Mouse (Mus musculus) left cerebral cortex, adult 9 months (tissue): ENCODE data around the gene Nek8.

Experiments used
- DNase-seq, 2 experiments: peaks; one replicate each; pipeline ENCODE4 v3.0.0; 2022; ENCODE audit warnings: low spot score in 2 of 2

The Nek8 gene

GRCm38 (mm10) chr11:78167257-78167959, 9.1 kb downstream of the Nek8 start:
- DNase-seq: no peak

GRCm38 (mm10) chr11:78166640-78167039, 9.8 kb downstream of the Nek8 start:
- DNase-seq: no peak

DNA sequence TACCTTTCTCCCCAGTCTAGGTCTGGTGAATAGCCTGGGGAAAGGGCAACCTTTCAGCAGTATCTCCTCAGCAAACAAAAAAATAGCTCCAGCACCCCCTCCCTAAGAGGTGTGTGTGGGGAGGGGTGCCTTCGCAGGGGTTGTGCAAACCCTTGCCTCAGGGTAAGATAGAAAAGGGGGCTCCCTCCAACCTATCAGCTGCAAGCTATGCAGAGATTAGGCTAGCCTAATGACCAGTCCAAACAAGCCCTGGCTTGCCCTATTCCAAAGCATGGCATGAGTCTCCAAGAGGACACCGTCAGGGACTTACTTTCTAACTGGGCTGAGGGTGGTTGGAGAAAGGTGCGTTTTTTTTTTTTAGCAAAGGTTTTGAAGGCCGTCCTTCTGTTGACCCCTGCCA, 10.3 kb downstream of the Nek8 start:
- no peak for DNase-seq

GRCm38 (mm10) chr11:78165761-78166109, 10.7 kb downstream of the Nek8 start:
- DNase-seq: no peak

DNA sequence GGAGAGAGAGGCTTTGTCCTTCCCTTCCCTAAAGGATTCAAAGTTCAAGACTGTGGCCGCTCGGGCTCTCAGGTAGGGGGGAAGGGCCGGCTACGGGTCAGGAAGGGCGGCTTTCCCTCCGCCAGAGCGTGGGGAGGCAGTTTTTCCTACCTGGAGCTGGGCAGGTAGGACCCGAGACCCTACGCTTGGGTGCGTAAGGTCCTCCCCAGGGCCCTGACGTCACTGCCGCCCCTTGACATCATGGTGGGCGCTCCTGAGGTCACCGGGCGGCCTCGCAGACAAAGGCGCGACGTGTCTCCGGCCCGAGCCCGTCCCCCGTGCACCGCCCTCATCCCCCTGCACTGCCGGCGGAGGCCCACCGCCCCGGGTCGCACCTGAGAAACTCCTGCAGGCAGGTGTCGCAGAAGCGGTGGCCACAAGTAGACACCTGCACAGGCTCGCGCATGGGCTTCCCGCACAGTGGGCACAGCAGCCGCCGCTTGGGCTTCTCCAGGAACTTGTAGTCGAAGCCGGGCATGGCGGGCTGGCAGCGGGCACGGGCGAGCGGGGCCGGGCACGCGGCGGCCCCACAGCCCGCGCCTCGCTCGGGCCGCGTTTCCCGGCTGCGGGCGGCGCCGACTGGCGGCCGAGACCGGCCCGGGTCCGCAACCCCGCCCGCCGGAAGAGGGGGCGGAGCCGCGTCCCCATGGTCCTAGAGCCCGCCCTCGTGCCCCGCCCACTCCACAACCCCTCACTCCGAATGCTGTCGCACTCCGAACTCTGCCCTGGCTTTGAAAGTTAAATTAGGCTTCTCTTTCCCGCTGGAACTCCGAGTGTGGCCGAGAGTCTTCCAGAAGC, 11.3 kb downstream of the Nek8 start, which contains the start of gene Traf4:
Gene Traf4 (minus strand): TSS at position 666 of the 837 bp plus-strand sequence.
- peak in 1 of 2 experiments; percentile 47 for DNase-seq

DNA sequence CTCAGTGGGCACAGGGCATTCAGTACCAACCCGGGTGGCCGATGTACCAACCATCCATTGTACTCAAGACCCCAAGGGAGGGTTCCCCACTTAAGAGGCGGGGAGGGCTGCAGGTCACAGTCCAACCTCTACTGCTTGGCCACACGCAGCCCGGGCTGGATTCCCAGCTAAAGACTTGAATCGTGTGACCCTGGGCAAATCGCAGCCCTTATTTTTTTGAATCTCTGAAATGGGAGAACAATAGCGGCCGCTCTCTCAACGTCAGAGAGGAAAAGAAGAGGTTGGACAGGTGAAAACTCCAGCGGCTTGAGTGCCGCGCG, 11.9 kb downstream of the Nek8 start:
- no peak for DNase-seq

- no peak for DNase-seq
These were observed 12.5 kb downstream of the Nek8 start for GRCm38 (mm10) chr11:78163681-78164603.

- DNase-seq: no peak
These were observed 13.4 kb downstream of the Nek8 start for GRCm38 (mm10) chr11:78163045-78163444.

GRCm38 (mm10) chr11:78162504-78162903, 14.0 kb downstream of the Nek8 start:
- peak in 1 of 2 experiments; percentile 36 for DNase-seq

- no peak for DNase-seq
These were observed 14.5 kb downstream of the Nek8 start for GRCm38 (mm10) chr11:78161968-78162367.

- no peak for DNase-seq
These were observed 15.3 kb downstream of the Nek8 start for GRCm38 (mm10) chr11:78161169-78161568.

GRCm38 (mm10) chr11:78160675-78161074, 15.8 kb downstream of the Nek8 start:
- no peak for DNase-seq

DNA sequence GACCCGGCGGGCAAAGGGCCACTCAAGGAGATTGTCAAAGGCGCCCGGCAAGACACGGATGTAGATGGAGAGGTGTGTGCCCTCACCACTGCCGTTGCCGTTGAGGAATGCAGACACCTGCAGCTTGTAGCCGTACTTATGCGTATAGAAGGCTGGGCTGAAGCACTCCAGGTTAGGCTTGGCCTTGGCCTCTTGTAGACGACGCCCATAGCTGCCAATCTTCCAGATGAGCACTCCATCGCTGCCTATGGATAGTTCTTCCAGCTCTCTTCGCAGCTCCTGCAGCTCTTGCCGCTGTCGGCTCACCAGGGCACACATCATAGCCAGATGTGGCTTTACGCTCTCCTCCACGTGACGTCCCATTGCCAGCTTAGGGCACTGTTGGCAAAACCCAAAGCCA, 16.3 kb downstream of the Nek8 start:
- DNase-seq: no peak

DNA sequence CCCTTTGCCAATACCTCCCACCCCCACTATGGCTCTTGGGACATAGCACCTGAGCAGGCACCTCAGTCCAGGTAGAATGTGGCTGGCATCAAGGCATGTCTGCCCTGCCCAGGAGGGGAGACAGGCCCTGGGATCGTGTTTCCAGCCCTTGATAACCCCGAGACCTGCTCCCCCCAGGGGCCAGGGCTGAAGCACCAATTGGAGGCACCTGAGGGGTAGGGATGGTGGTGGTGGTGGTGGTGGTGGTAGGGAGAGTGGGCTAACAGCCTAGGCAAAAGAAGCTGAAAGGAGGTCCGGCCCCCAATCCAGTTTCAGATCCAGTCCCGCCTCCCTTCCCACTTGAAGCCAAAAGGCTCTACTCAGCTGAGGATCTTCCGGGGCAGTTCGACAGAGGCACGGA, 16.9 kb downstream of the Nek8 start:
- DNase-seq: no peak

DNA sequence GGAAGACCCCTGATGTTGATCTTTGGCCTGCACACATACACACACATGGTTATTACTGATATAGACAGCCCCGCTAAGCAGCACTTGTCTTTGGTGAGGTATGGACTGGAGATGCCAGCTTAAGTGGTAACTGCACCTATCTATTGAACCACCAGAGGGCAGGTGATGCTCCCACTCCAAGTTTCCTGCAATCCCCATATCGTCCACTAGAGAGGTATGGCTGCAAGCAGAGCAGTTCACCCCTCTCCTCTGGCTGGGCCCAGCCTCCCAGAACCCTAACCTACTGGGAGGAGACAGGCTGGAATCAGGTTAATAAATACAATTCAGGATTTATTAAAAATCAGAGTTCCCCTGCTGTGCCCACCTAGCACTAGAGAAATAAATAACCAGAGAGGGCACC, 17.4 kb downstream of the Nek8 start:
- DNase-seq: peak; percentile 62 to 90

DNA sequence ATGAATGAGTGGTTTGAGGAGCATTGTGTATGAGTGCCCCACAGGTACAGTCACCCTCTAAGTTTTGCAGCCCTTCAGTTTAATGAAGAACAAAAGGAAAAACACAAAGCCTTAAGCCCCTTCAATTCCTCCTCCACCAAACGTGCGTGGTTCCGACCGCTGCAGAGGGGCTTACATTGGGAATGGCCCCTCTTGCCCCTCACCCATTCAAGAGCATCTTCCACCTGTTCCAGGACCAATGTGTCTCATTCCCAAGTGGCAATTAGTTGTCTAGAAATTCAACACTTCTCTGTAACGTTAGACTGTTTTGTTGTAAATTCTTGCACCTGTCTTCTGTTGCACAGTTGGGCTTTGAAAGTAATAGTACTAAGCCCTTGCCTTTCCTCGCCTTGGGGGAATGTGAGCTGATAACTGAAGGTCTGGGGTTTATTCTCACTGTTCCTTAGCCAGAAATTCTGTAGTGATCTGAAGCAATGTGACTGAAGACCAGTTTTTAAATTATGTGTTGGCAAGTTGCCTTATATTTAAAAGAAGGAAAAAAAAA, 20.2 kb downstream of the Nek8 start:
- DNase-seq: no peak

DNA sequence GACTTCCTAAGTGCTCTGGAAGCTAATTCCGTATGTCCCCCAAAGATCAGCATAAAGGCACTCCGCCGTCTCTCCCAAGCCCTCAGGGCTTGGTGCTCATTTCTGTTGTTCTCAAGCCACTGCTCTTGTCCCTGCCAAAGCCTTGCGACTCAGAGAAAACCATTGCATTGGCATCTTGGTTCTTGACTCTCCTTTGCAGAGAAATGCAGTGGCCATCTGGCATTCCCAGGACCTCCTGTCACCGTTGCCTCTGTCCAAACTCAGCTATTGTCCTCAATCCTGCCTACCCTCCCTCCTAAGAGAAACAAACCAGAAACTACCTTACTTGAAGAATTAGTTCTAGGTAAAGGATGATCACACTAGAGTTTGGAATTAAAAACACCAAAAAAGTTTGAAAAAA, 20.8 kb downstream of the Nek8 start:
- DNase-seq: no peak

DNA sequence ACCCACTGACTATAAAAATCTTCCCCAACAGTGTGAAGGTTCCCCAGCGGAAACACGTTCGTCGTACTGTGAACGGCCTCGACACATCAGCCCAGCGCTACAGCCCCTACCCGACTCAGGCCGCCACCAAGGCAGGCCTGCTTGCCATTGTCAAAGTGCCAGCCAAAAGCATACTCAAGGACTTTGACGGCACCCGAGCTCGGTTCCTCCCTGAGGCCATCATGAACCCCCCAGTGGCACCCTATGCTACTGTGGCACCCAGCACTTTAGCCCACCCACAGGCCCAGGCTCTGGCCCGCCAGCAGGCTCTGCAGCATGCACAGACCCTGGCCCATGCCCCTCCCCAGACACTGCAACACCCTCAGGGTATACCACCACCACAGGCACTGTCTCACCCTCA, 22.7 kb downstream of the Nek8 start:
- no peak for DNase-seq

- DNase-seq: peak; percentile 67 to 86
These were observed 23.9 kb downstream of the Nek8 start for GRCm38 (mm10) chr11:78152299-78153231.

DNA sequence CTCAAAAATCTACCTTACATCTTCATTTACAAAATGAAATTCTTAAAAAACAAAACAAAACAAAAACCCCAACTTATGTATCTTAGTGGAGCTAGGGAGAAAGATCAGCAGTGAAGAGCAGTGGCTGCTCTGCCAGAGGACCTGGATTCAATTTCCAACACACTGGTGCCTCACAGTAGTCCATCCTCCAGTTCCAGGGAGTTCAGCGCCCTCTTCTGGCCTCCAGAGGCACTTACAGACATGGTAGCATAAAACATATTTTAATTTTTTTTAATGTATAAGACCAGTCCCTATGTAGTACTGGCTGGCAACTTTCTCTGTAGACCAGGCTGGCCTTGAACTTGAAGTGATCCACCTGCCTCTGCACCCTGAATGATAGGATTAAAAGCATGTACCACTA, 25.3 kb downstream of the Nek8 start:
- no peak for DNase-seq
